Mouse (Mus musculus) cerebellum, adult 2 months (tissue): ENCODE measurements around the gene Tmem269. TPM values are rescaled to one million over a fixed set of nuclear protein-coding genes. Genes with fewer than 3 reads are reported as not detected.

Source experiments
- DNase-seq, 2 experiments: peaks; one replicate each; pipeline ENCODE4 v3.0.0; 2021
- H3K27ac ChIP-seq: fragments of 200-500 bp; 2 replicates; pipeline ENCODE4 v1.5.1; 2012; ENCODE audit warnings: low read length, control low read depth, inconsistent platforms; ENCODE audit not compliant: insufficient read depth
- H3K27me3 ChIP-seq: fragments of 200-500 bp; 2 replicates; pipeline ENCODE4 v1.6.1; 2012; ENCODE audit warnings: inconsistent platforms, mild to moderate bottlenecking, low read length, moderate library complexity; ENCODE audit not compliant: control insufficient read depth, insufficient read depth
- H3K4me1 ChIP-seq: fragments of 200-500 bp; 2 replicates; pipeline ENCODE4 v1.6.1; 2011; ENCODE audit warnings: low read length; ENCODE audit not compliant: control insufficient read depth, insufficient read depth
- H3K4me3 ChIP-seq: fragments of 200-500 bp; replicated peaks from 2 replicates; pipeline ENCODE3; 2011; ENCODE audit warnings: mild to moderate bottlenecking, low read depth, low read length, control low read depth; ENCODE audit not compliant: insufficient read depth
- CTCF ChIP-seq: fragments of 200-500 bp; IDR thresholded peaks from 2 replicates; pipeline ENCODE4 v1.5.1; 2011; ENCODE audit warnings: low read depth, mild to moderate bottlenecking, control low read depth, low read length, moderate library complexity, borderline replicate concordance; ENCODE audit not compliant: insufficient read depth
- POLR2A ChIP-seq: fragments of 200-500 bp; IDR thresholded peaks from 2 replicates; pipeline ENCODE4 v1.6.1; 2011; ENCODE audit warnings: low read length, control low read depth, borderline replicate concordance; ENCODE audit not compliant: insufficient read depth
- WGBS: fragments of 180-500 bp; shearing (Covaris S2); methylation state at CpG from one replicate; pipeline ENCODE4 v1.1.7; 2018; 5-methylcytosine and 5-hydroxymethylcytosine counted together
- polyA plus RNA-seq: library from polyadenylated mRNA; depleted of rRNA; stranded (reverse); fragments of >200 nt; gene quantifications from 2 replicates; pipeline ENCODE4 v1.2.3, GENCODE M21; 2012; rRNA removed

The Tmem269 gene
- 0.82 and 0.92 TPM in 2 replicates for polyA plus RNA-seq

GRCm38 (mm10) chr4:119218169-119218568 is at the start of gene Tmem269:
TSS of gene Tmem269 (minus strand) at chr4:119218217.
- TF ChIP-seq POLR2A (no peak), CTCF (no peak)
- Histone ChIP-seq H3K27ac (no peak within 1 kb of the TSS), H3K27me3 (no peaks in the 10 kb centered on the region), H3K4me3 (no peak within 1 kb of the TSS), H3K4me1 (no peaks in the 10 kb centered on the region; the same call in 1 of the 2 replicates)
- 20% methylated on average over 11 of the region's 11 CpGs for WGBS
- no peak for DNase-seq

- 74% methylated on average over 13 of the region's 13 CpGs for WGBS
- H3K4me1 ChIP-seq: no peaks in the 10 kb centered on the region
- no peak overlapping the region for H3K4me3 ChIP-seq
- no peak for DNase-seq
- no peak overlapping the region for H3K27ac ChIP-seq
- H3K27me3 ChIP-seq: no peaks in the 10 kb centered on the region
- TF ChIP-seq POLR2A (no peak), CTCF (no peak)
Measured at GRCm38 (mm10) chr4:119266606-119267005, 48.6 kb upstream of the Tmem269 start.

- no peaks in the 10 kb centered on the region for H3K4me1 ChIP-seq
- no peak for DNase-seq
- no peak overlapping the region for H3K4me3 ChIP-seq
- WGBS: 71% methylated on average over 3 of the region's 3 CpGs
- H3K27ac ChIP-seq: no peak overlapping the region
- no peaks in the 10 kb centered on the region for H3K27me3 ChIP-seq
- TF ChIP-seq CTCF (no peak), POLR2A (no peak)
Measured at GRCm38 (mm10) chr4:119263459-119263858, 45.4 kb upstream of the Tmem269 start.

GRCm38 (mm10) chr4:119262483-119262882 is 44.5 kb upstream of the Tmem269 start:
- 93% methylated on average over 5 of the region's 5 CpGs for WGBS

GRCm38 (mm10) chr4:119261087-119261713 is 43.2 kb upstream of the Tmem269 start:
- 68% methylated on average over 7 of the region's 7 CpGs for WGBS
- no peak for DNase-seq
- no peak overlapping the region for H3K27ac ChIP-seq
- H3K27me3 ChIP-seq: no peaks in the 10 kb centered on the region
- TF ChIP-seq CTCF (no peak), POLR2A (no peak)
- H3K4me3 ChIP-seq: no peak overlapping the region
- no peaks in the 10 kb centered on the region for H3K4me1 ChIP-seq

More at GRCm38 (mm10) chr4:119262483-119262882, 44.5 kb upstream of the Tmem269 start:
- H3K4me3 ChIP-seq: no peak overlapping the region
- H3K27ac ChIP-seq: no peak overlapping the region
- no peak for DNase-seq
- TF ChIP-seq CTCF (no peak), POLR2A (no peak)
- H3K4me1 ChIP-seq: no peaks in the 10 kb centered on the region
- no peaks in the 10 kb centered on the region for H3K27me3 ChIP-seq

GRCm38 (mm10) chr4:119259344-119260254 is 41.6 kb upstream of the Tmem269 start:
- no peak overlapping the region for H3K27ac ChIP-seq
- no peak for TF ChIP-seq POLR2A
- no peak for TF ChIP-seq CTCF
- no peaks in the 10 kb centered on the region for H3K4me1 ChIP-seq
- no peak for DNase-seq
- no peak overlapping the region for H3K4me3 ChIP-seq
- 86% methylated on average over 15 of the region's 15 CpGs for WGBS
- no peaks in the 10 kb centered on the region for H3K27me3 ChIP-seq

GRCm38 (mm10) chr4:119257083-119257482 is 39.1 kb upstream of the Tmem269 start:
- Histone ChIP-seq H3K4me3 (no peak overlapping the region), H3K27ac (no peak overlapping the region), H3K4me1 (no peaks in the 10 kb centered on the region), H3K27me3 (no peaks in the 10 kb centered on the region)
- TF ChIP-seq POLR2A (no peak), CTCF (no peak)
- DNase-seq: no peak
- 86% methylated on average over 6 of the region's 6 CpGs for WGBS

GRCm38 (mm10) chr4:119255351-119255750 is 37.3 kb upstream of the Tmem269 start, which contains the start of gene Cldn19:
TSS of gene Cldn19 (plus strand) at chr4:119255414.
- DNase-seq: no peak
- no peak within 1 kb of the TSS for H3K4me3 ChIP-seq
- H3K27me3 ChIP-seq: no peaks in the 10 kb centered on the region
- no peaks in the 10 kb centered on the region for H3K4me1 ChIP-seq
- no peak within 1 kb of the TSS for H3K27ac ChIP-seq
- TF ChIP-seq CTCF: no peak
- TF ChIP-seq POLR2A: no peak
- 50% methylated on average over 12 of the region's 12 CpGs for WGBS
